Mouse (Mus musculus): Measurements from ENCODE around the gene Trim29.

Gene Trim29

GRCm38 (mm10) chr9:43384400-43384799, 73.8 kb downstream of the Trim29 start:
- no peak for DNase-seq (ENCODE audit: low read depth, low spot score)
